Mouse (Mus musculus) liver, adult 2 months (tissue): ENCODE measurements around the gene Klra1.

Experiments
- CTCF ChIP-seq: fragments of 200-500 bp; IDR thresholded peaks from 2 replicates; pipeline ENCODE4 v1.5.1; 2011; ENCODE audit warnings: low read depth, low read length, control low read depth
- POLR2A ChIP-seq: fragments of 200-500 bp; IDR thresholded peaks from 2 replicates; pipeline ENCODE4 v1.6.1; 2011; ENCODE audit warnings: low read length, control low read depth; ENCODE audit not compliant: insufficient read depth; ENCODE audit errors: extremely low read depth

DNA sequence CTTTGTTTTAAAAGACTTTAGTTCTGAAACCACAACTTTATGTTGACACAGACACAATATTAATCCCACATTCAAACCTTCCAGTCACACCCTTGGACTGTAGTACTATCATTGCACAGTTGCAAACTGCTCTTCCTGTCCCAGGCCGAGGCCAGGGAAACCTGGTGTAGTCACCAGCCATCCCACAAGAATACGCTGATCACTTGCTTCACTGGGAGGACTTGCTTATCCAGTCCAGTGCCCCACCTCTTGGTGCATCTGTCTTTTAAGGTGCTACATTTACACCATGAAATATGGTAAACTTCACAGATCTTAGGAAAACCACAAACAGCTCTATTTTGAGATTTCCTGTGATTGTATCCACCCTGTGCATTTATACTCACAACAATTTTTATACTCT, at the start of gene Klra1:
- no peak for TF ChIP-seq POLR2A
- no peak for TF ChIP-seq CTCF
